Mouse (Mus musculus) kidney, postnatal 14 days (tissue): Measurements from ENCODE around the gene Ntn4.

Experiments
- DNase-seq: peaks from one replicate; pipeline ENCODE4 v3.0.0; 2022; ENCODE audit warnings: mixed read lengths

Ntn4 gene

GRCm38 (mm10) chr10:93640521-93640952 lies at the start of gene Ntn4:
Gene Ntn4 (plus strand): TSS chr10:93640681.
- DNase-seq, result no peak

- DNase-seq, result peak; percentile 36
Measured at GRCm38 (mm10) chr10:93592456-93592855, 48.0 kb upstream of the Ntn4 start.

- DNase-seq, result peak; percentile 87
Measured at GRCm38 (mm10) chr10:93594022-93594482, 46.4 kb upstream of the Ntn4 start.

- DNase-seq, result no peak
Measured at GRCm38 (mm10) chr10:93595831-93596230, 44.6 kb upstream of the Ntn4 start.

DNA sequence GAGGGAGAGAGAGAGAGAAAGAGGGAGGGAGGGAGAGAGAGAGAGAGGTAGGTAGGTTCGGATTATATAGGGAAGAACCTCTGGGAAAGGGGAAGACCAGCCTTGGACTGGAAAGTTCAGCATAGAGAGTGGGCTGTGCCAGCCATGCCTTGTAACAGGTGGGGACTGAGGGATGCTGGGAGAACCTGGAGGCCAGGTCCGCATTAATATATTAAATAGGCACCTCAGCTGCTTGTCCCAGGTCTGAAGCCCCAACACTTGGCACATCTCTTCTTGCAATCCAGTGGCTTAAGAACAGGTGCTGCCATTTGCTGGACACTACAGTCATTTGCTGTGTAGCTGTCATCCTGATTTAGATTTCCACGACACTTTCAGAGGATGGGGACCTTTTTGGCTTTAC lies 43.8 kb upstream of the Ntn4 start:
- DNase-seq, result no peak

DNA sequence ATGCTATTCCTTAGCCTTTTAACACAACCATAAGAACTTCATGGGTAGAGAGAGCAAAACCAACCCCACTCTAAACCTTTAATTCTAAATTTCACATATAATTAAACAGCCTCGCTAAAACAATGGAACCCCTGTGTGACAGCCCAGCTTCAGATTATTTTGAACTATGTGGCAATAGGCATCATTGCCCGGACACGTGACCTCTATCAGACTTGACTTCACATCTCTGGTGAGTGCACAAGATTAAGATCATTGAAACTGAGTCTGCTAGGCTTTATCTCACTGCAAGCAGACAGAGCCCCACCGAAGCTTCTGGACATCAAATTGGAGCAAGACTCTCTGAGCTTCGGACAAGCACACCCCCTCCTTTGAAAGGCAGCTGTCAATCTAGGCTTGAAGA lies 38.2 kb upstream of the Ntn4 start:
- DNase-seq, result no peak

GRCm38 (mm10) chr10:93603256-93603655 lies 37.2 kb upstream of the Ntn4 start:
- DNase-seq, result no peak

- no peak for DNase-seq
Measured at GRCm38 (mm10) chr10:93606326-93606725, 34.2 kb upstream of the Ntn4 start.

- no peak for DNase-seq
Measured at GRCm38 (mm10) chr10:93608051-93608450, 32.4 kb upstream of the Ntn4 start.

- DNase-seq, result no peak
Measured at GRCm38 (mm10) chr10:93609236-93609635, 31.2 kb upstream of the Ntn4 start.

DNA sequence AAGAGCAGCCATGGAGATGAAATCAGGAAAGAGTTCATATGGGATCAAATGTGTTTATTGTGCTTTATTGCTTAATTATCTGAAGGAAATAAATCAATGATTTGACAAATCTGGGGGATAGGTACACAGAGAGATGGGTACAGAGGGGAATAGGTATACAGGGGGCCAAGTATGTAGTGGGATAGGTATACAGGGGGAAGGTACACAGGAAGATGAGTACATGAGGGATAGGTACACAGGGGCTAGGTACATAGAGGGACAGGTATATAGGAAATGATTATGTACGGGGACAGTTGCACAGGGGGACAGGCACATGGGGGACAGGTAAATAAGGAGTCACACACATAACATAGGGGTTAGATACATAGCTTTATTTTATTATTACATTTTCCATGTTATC lies 29.6 kb upstream of the Ntn4 start:
- no peak for DNase-seq

GRCm38 (mm10) chr10:93611419-93612007 lies 29.0 kb upstream of the Ntn4 start:
- DNase-seq, result peak; percentile 47

DNA sequence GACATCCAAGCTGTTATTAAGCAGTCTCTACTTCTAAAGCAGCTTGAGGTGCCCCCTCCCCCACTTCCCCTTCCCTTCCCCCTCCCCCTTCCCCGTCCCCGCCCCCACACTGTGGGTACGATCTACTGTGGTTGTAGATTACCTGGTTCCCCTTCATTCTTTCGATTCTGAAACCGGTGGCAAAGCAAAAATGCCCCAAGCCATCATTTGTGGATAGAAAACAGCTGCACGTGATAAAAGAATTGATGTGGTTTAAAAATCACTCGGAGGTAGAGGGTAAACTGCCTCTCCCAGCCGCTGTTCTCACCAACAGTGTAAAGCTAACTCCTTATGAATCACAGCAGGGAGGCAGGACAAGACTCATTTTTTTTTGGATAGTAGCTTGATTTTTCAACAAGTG lies 25.6 kb upstream of the Ntn4 start:
- no peak for DNase-seq

- no peak for DNase-seq
Measured at GRCm38 (mm10) chr10:93620438-93621179, 19.9 kb upstream of the Ntn4 start.

DNA sequence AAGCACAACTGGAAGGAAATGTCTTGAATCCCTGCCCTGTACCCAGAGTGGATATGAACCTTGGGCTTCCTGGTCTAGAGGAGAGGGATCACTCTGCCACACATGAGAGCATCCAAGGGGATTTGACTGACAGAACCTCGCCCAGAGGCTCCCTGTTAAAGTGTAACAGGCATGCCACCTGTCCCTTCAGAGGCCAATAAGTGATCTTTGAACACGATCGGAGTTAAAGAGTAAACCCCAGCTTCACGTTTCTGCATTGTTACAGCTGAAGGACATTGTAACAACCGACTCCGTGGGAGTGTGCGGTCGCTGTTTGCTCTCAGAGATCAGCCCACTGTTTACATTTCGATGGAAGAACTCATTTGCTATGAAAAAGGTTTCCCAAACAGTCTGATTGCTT lies 16.8 kb upstream of the Ntn4 start:
- peak; percentile 79 for DNase-seq

- no peak for DNase-seq
Measured at GRCm38 (mm10) chr10:93624151-93624550, 16.3 kb upstream of the Ntn4 start.

DNA sequence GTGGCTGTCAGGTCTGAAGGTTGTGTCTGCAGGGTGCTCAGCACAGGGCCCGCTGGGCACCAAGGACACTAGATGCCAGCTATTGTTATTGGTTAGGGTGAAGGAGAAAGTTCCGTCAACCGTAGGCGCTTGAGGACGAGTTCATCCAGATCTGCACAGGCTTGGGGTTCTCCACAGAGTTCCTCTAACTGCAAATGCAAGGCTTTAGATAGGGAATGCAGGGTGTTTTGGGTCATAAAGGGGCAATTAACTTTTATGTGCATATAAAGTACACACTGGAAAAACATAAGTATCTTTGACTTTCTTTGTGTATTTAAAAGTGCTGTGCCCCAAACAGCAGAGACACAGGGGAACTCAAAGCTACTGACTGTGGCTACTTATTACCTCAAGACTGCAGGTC lies 10.2 kb upstream of the Ntn4 start:
- DNase-seq, result no peak

DNA sequence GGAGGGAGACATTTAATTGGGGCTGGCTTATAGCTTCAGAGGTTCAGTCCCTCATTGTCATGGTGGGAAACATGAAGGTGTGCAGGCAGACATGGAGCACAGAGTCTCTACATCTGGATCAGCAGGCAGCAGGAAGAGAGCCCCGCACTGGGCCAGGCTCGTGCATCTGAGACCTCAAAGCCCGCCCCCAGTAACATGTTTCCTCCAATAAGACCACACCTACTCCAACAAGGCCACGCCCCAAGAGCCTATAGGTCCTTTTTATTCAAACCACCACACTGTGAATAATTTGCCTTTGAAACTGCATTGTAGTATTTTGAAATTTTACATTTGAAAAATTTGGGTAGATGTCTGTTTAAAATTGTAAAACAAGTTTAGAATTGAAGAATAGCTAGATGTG lies 8.4 kb upstream of the Ntn4 start:
- DNase-seq, result no peak

DNA sequence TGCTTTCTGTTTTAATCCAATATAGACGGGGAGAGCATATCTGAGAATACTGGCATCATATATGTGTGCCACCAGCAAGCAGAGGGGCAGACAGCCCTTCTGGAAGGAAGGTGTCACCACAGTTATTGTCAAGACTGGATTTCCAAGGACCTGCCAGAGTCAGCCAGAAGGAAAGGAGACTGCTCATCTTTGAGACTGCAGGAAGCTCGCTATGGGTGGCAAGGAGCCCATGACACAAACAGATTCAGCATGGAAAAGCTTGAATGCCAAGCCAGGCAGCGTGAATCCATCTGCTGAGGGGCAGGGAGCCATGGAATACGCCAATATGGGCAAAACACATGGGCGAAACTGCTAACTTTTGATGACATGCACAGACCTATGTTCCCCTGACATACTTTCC lies 6.9 kb upstream of the Ntn4 start:
- DNase-seq, result no peak

GRCm38 (mm10) chr10:93633971-93634370 lies 6.5 kb upstream of the Ntn4 start:
- no peak for DNase-seq

GRCm38 (mm10) chr10:93635941-93636340 lies 4.5 kb upstream of the Ntn4 start:
- DNase-seq, result no peak

DNA sequence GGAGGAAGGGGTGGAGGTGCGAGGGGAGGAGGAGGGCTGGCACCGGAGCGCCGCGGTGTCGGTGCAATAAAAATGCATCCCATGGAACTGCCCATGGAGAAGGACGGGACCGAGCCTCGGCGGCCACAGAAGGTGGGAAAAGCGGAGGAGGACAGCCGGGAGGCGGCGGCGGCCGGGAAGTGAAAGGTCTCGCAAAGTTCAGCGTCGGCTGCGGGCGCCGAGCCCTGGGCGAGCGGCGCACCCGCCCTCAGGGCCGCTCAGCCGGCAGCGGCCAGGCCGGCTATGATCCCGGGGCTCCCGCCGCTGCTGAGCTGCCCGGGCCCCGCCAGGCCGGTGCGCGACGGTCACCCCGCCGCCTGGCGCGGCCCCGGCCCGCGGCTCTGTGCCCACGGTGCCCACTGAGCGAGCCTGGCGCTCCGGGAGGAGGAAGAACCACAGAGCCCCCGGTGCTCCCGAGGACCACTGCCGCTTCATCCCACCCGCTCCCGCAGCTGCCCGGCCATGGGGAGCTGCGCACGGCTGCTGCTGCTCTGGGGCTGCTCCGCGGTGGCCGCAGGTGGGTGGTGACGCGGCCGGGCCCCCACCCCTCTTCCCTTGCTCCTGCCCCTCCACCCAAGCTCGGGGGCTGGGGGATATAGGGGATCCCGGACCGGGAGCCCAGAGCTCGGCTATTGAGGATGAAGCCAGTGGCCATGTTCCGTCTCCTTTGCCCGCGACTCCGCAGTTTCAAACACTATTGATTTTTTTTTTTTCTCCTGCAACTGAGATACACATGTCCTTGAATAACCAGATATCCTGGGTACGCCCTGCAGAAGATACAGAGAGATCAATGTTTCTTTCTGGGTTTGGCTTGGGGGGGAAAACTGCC lies 706 bp downstream of the Ntn4 start:
- peak; percentile 62 for DNase-seq
